Mouse (Mus musculus) heart, embryonic 13.5 days (tissue): ENCODE data around the gene Bcar1. TPM values are rescaled to one million over a fixed set of nuclear protein-coding genes. Genes with fewer than 3 reads are reported as not detected.

Source experiments
- ATAC-seq: fragments of 200-750 bp; cut with Nextera tagmentation; 2 replicates; pipeline ENCODE4 v1.8.0; 2017; ENCODE audit warnings: moderate TSS enrichment; ENCODE audit not compliant: insufficient number of reproducible peaks, low FRiP score, low TSS enrichment; ENCODE audit errors: extremely low read depth
- H3K27ac ChIP-seq: fragments of 300-500 bp; sonication (generic); replicated peaks from 2 replicates; pipeline ENCODE4 v1.5.1; 2015; ENCODE audit warnings: moderate library complexity, mild to moderate bottlenecking, inconsistent platforms
- H3K27me3 ChIP-seq: fragments of 300-500 bp; sonication (generic); replicated peaks from 2 replicates; pipeline ENCODE4 v1.6.1; 2015; ENCODE audit warnings: mild to moderate bottlenecking, inconsistent platforms
- H3K36me3 ChIP-seq: fragments of 300-500 bp; sonication (generic); 2 replicates; pipeline ENCODE4 v1.6.1; 2015; ENCODE audit warnings: mild to moderate bottlenecking, inconsistent platforms
- H3K4me1 ChIP-seq: fragments of 300-500 bp; sonication (generic); 2 replicates; pipeline ENCODE4 v1.6.1; 2015; ENCODE audit warnings: inconsistent platforms
- H3K4me2 ChIP-seq: fragments of 300-500 bp; sonication (generic); 2 replicates; pipeline ENCODE4 v1.6.1; 2015; ENCODE audit warnings: inconsistent platforms, mild to moderate bottlenecking, moderate library complexity
- H3K4me3 ChIP-seq: fragments of 300-500 bp; sonication (generic); 2 replicates; pipeline ENCODE4 v1.5.1; 2015; ENCODE audit warnings: moderate library complexity, mild to moderate bottlenecking, inconsistent platforms
- H3K9ac ChIP-seq: fragments of 300-500 bp; sonication (generic); 2 replicates; pipeline ENCODE4 v1.6.1; 2015; ENCODE audit warnings: inconsistent platforms, mild to moderate bottlenecking, moderate library complexity
- H3K9me3 ChIP-seq: fragments of 300-500 bp; sonication (generic); 2 replicates; pipeline ENCODE4 v1.6.1; 2016; ENCODE audit warnings: inconsistent platforms
- WGBS: fragments of 180-500 bp; shearing (Covaris S2); methylation state at CpG from one replicate; pipeline ENCODE4 v1.1.7; 2015; ENCODE audit warnings: mixed read lengths; 5-methylcytosine and 5-hydroxymethylcytosine counted together
- polyA plus RNA-seq: library from polyadenylated mRNA; unstranded; fragments of >200 nt; fragmentation: Nextera tagmentation; extraction: Ambion mirVana; gene quantifications from 2 replicates; pipeline ENCODE4 v1.2.1, GENCODE M21; 2015

Bcar1 gene
- 40.2 and 43.4 TPM in 2 replicates for polyA plus RNA-seq

GRCm38 (mm10) chr8:111743792-111744696, at the start of gene Bcar1:
Gene Bcar1, minus strand, starts transcription at chr8:111743809.
- no peaks in the 10 kb centered on the region for H3K9me3 ChIP-seq
- H3K27me3 ChIP-seq, result no peaks in the 10 kb centered on the region
- H3K4me3 ChIP-seq, result peak within 1 kb of the TSS; percentile 94
- peak within 1 kb of the TSS; percentile 89 for H3K27ac ChIP-seq
- peak; percentile 57 for ATAC-seq
- peaks cover 80% of the 10 kb centered on the region for H3K4me1 ChIP-seq
- 15% methylated on average over 28 of the region's 40 CpGs for WGBS
- peak within 1 kb of the TSS; percentile 84 for H3K4me2 ChIP-seq
- peak within 1 kb of the TSS; percentile 95 for H3K9ac ChIP-seq
- no peaks in the 10 kb centered on the region for H3K36me3 ChIP-seq

- Histone ChIP-seq H3K4me2 (no peak overlapping the region), H3K4me3 (no peak overlapping the region), H3K4me1 (peaks cover 74% of the 10 kb centered on the region), H3K9me3 (no peaks in the 10 kb centered on the region), H3K9ac (no peak overlapping the region), H3K36me3 (peaks cover 15% of the 10 kb centered on the region), H3K27me3 (no peaks in the 10 kb centered on the region), H3K27ac (peak overlapping the region; percentile 36)
- ATAC-seq, result no peak
These were observed 46.0 kb upstream of the Bcar1 start for GRCm38 (mm10) chr8:111789639-111790038.

GRCm38 (mm10) chr8:111789200-111789599, 45.6 kb upstream of the Bcar1 start:
- H3K27ac ChIP-seq, result peak overlapping the region; percentile 20; the same call in 1 of the 2 replicates
- 41% methylated on average over 4 of the region's 4 CpGs for WGBS
- peaks cover 70% of the 10 kb centered on the region for H3K4me1 ChIP-seq

GRCm38 (mm10) chr8:111788497-111788896, 44.9 kb upstream of the Bcar1 start:
- peaks cover 69% of the 10 kb centered on the region for H3K4me1 ChIP-seq
- WGBS, result 69% methylated on average over 3 of the region's 3 CpGs
- H3K27ac ChIP-seq, result peak overlapping the region; percentile 65; the same call in 1 of the 2 replicates
- no peaks in the 10 kb centered on the region for H3K9me3 ChIP-seq
- no peak overlapping the region for H3K4me2 ChIP-seq
- no peak overlapping the region for H3K4me3 ChIP-seq
- peaks cover 15% of the 10 kb centered on the region for H3K36me3 ChIP-seq
- H3K9ac ChIP-seq, result peak overlapping the region; percentile 67; the same call in 1 of the 2 replicates
- no peak for ATAC-seq
- no peaks in the 10 kb centered on the region for H3K27me3 ChIP-seq

More at GRCm38 (mm10) chr8:111789200-111789599, 45.6 kb upstream of the Bcar1 start:
- no peaks in the 10 kb centered on the region for H3K9me3 ChIP-seq
- ATAC-seq, result no peak
- no peak overlapping the region for H3K9ac ChIP-seq
- no peaks in the 10 kb centered on the region for H3K27me3 ChIP-seq
- no peak overlapping the region for H3K4me3 ChIP-seq
- H3K4me2 ChIP-seq, result no peak overlapping the region
- H3K36me3 ChIP-seq, result peaks cover 15% of the 10 kb centered on the region

GRCm38 (mm10) chr8:111788085-111788484, 44.5 kb upstream of the Bcar1 start:
- peak overlapping the region; percentile 22; the same call in 1 of the 2 replicates for H3K4me2 ChIP-seq
- peak overlapping the region; percentile 67 for H3K9ac ChIP-seq
- 49% methylated on average over 5 of the region's 5 CpGs for WGBS
- H3K36me3 ChIP-seq, result peaks cover 15% of the 10 kb centered on the region
- ATAC-seq, result no peak
- H3K27ac ChIP-seq, result peak overlapping the region; percentile 65
- peaks cover 69% of the 10 kb centered on the region for H3K4me1 ChIP-seq
- no peak overlapping the region for H3K4me3 ChIP-seq
- H3K27me3 ChIP-seq, result no peaks in the 10 kb centered on the region
- H3K9me3 ChIP-seq, result no peaks in the 10 kb centered on the region

- ATAC-seq, result no peak
- peak overlapping the region; percentile 65 for H3K27ac ChIP-seq
- 36% methylated on average over 4 of the region's 4 CpGs for WGBS
- no peaks in the 10 kb centered on the region for H3K9me3 ChIP-seq
- H3K4me3 ChIP-seq, result no peak overlapping the region
- H3K36me3 ChIP-seq, result peaks cover 15% of the 10 kb centered on the region
- H3K4me1 ChIP-seq, result peaks cover 71% of the 10 kb centered on the region
- peak overlapping the region; percentile 67 for H3K9ac ChIP-seq
- H3K27me3 ChIP-seq, result no peaks in the 10 kb centered on the region
- H3K4me2 ChIP-seq, result peak overlapping the region; percentile 22
These were observed 44.1 kb upstream of the Bcar1 start for GRCm38 (mm10) chr8:111787683-111788082.

- no peak; the same call in 1 of the 2 replicates for ATAC-seq
- Histone ChIP-seq H3K9me3 (no peaks in the 10 kb centered on the region), H3K27me3 (no peaks in the 10 kb centered on the region), H3K36me3 (peaks cover 13% of the 10 kb centered on the region), H3K27ac (peak overlapping the region; percentile 65), H3K4me1 (peaks cover 73% of the 10 kb centered on the region), H3K4me3 (no peak overlapping the region), H3K9ac (peak overlapping the region; percentile 67), H3K4me2 (peak overlapping the region; percentile 22)
- WGBS, result 54% methylated on average over 13 of the region's 13 CpGs
These were observed 43.3 kb upstream of the Bcar1 start for GRCm38 (mm10) chr8:111786701-111787588.

GRCm38 (mm10) chr8:111786116-111786515, 42.5 kb upstream of the Bcar1 start:
- peaks cover 73% of the 10 kb centered on the region for H3K4me1 ChIP-seq
- no peaks in the 10 kb centered on the region for H3K9me3 ChIP-seq
- no peak overlapping the region for H3K4me2 ChIP-seq
- no peak overlapping the region for H3K4me3 ChIP-seq
- H3K9ac ChIP-seq, result no peak overlapping the region
- ATAC-seq, result no peak
- peak overlapping the region; percentile 49 for H3K27ac ChIP-seq
- H3K27me3 ChIP-seq, result no peaks in the 10 kb centered on the region
- WGBS, result 96% methylated on average over 2 of the region's 2 CpGs
- H3K36me3 ChIP-seq, result peaks cover 9% of the 10 kb centered on the region

GRCm38 (mm10) chr8:111782671-111783394, 39.2 kb upstream of the Bcar1 start:
- H3K4me1 ChIP-seq, result peaks cover 72% of the 10 kb centered on the region
- ATAC-seq, result no peak
- WGBS, result 69% methylated on average over 9 of the region's 9 CpGs

GRCm38 (mm10) chr8:111782161-111782560, 38.6 kb upstream of the Bcar1 start:
- Histone ChIP-seq H3K9me3 (no peaks in the 10 kb centered on the region), H3K27me3 (no peaks in the 10 kb centered on the region), H3K4me2 (no peak overlapping the region), H3K9ac (no peak overlapping the region), H3K4me1 (peaks cover 66% of the 10 kb centered on the region), H3K27ac (no peak overlapping the region), H3K4me3 (no peak overlapping the region), H3K36me3 (peaks cover 22% of the 10 kb centered on the region)
- 69% methylated on average over 2 of the region's 2 CpGs for WGBS
- no peak for ATAC-seq

More at GRCm38 (mm10) chr8:111782671-111783394, 39.2 kb upstream of the Bcar1 start:
- Histone ChIP-seq H3K27ac (no peak overlapping the region), H3K4me2 (no peak overlapping the region), H3K27me3 (no peaks in the 10 kb centered on the region), H3K9me3 (no peaks in the 10 kb centered on the region), H3K9ac (peak overlapping the region; percentile 48; the same call in 1 of the 2 replicates), H3K4me3 (no peak overlapping the region), H3K36me3 (peaks cover 17% of the 10 kb centered on the region)
